Comparison of ENCODE assay signal across 11 mouse cellular contexts in the genomic region with DNA sequence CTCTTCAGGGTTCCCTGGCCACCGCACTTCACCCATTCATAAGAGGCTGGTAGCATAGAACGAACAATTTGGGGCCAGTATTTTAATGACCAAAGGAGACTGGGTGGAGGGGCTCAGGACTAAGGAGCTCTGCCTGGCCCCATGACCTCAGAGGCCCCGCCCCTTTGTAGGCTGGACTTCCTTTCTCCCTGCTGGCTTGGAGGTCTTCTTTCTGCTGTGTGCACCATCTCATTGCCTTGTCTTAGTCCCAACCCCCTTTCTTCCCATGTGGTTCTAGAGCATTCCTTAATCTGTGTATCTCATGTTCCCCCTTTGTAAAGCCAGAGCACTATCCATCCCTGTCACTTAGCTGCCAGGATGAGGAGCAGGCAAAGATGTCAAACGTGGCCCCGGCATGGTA. TPM values are rescaled to one million over a fixed set of nuclear protein-coding genes. Genes with fewer than 3 reads are reported as not detected.
DNase-seq lines count a peak whose midpoint lies in the region; ATAC-seq and TF ChIP-seq lines count a peak whose summit lies in the region.
"Had no signal": no experiment of that assay in that cellular context is flagged by ENCODE, and none has a peak within 500 bp of the region (broad histone marks: within the 10 kb centered on the region; RNA-seq: fewer than 3 reads in every experiment).

No protein-coding gene starts in this region.

- no peaks in the 10 kb centered on the region for H3K9me3 ChIP-seq in forebrain, embryonic 10.5 days
- no peaks in the 10 kb centered on the region for H3K9me3 ChIP-seq in forebrain, embryonic 13.5 days (replicated peaks)
- no peaks in the 10 kb centered on the region for H3K9me3 ChIP-seq in liver, embryonic 12.5 days (replicated peaks)
- no peaks in the 10 kb centered on the region for H3K9me3 ChIP-seq in ES-E14 (ENCODE audit: control insufficient read depth, insufficient read depth, low read depth, low read length)
- H3K9me3 ChIP-seq in limb, embryonic 15.5 days = no peaks in the 10 kb centered on the region

- no peaks in the 10 kb centered on the region for H3K27me3 ChIP-seq in forebrain, embryonic 10.5 days (ENCODE audit: poor library complexity, severe bottlenecking)
- no peaks in the 10 kb centered on the region for H3K27me3 ChIP-seq in forebrain, embryonic 13.5 days
- H3K27me3 ChIP-seq in liver, embryonic 12.5 days (replicated peaks) = no peaks in the 10 kb centered on the region
- no peaks in the 10 kb centered on the region for H3K27me3 ChIP-seq in limb, embryonic 15.5 days

- peak overlapping the region; percentile 2 for H3K27ac ChIP-seq in forebrain, embryonic 10.5 days
- no peak overlapping the region for H3K27ac ChIP-seq in forebrain, embryonic 13.5 days
- H3K27ac ChIP-seq in liver, embryonic 12.5 days = peak overlapping the region; percentile 59; the same call in 1 of the 2 replicates
- H3K27ac ChIP-seq in ES-E14 (ENCODE audit: insufficient read depth, low read depth, low read length, poor library complexity, severe bottlenecking) = peak overlapping the region; percentile 60; the same call in 1 of the 2 replicates
- H3K27ac ChIP-seq in limb, embryonic 15.5 days = peak overlapping the region; percentile 43

- no peak overlapping the region for H3K4me3 ChIP-seq in forebrain, embryonic 10.5 days
- H3K4me3 ChIP-seq in forebrain, embryonic 13.5 days = no peak overlapping the region
- H3K4me3 ChIP-seq in liver, embryonic 12.5 days = no peak overlapping the region
- H3K4me3 ChIP-seq in ES-E14 (ENCODE audit: insufficient read depth in 1 of 2, low read depth in 1 of 2, low read length in 2 of 2, poor library complexity in 1 of 2, severe bottlenecking in 1 of 2) = peak overlapping the region; percentile 40 to 57
- H3K4me3 ChIP-seq in limb, embryonic 15.5 days = no peak overlapping the region

- no peak for DNase-seq in forebrain, embryonic 10.5 days (ENCODE audit: extremely low spot score, low spot score)
- DNase-seq in liver = no peak
- DNase-seq in ES-E14 (ENCODE audit: low read depth, low spot score) = no peak
- no peak for DNase-seq in adrenal gland, adult (ENCODE audit: inconsistent age in 2 of 2, low spot score in 1 of 2)
- DNase-seq in right cerebral cortex, adult 18-20 months = no peak
- DNase-seq: cerebellum, adult 2 months; midbrain, embryonic 14.5 days had no signal

- H3K4me1 ChIP-seq in forebrain, embryonic 10.5 days = peaks cover 50% of the 10 kb centered on the region
- no peaks in the 10 kb centered on the region for H3K4me1 ChIP-seq in forebrain, embryonic 13.5 days
- peaks cover 91% of the 10 kb centered on the region for H3K4me1 ChIP-seq in liver, embryonic 12.5 days
- H3K4me1 ChIP-seq in ES-E14 (ENCODE audit: control insufficient read depth in 2 of 2, insufficient read depth in 2 of 2, low read length in 2 of 2, poor library complexity in 1 of 2) = peaks cover 11 to 20% of the 10 kb centered on the region in 2 experiments
- H3K4me1 ChIP-seq in limb, embryonic 15.5 days = peaks cover 68% of the 10 kb centered on the region

- WGBS in forebrain, embryonic 10.5 days = 84% methylated on average over 5 of the region's 5 CpGs
- WGBS in forebrain, embryonic 13.5 days = 73% methylated on average over 5 of the region's 5 CpGs
- 59% methylated on average over 5 of the region's 5 CpGs for WGBS in liver, embryonic 12.5 days (ENCODE audit: insufficient replicate concordance)
- 85% methylated on average over 5 of the region's 5 CpGs for WGBS in limb, embryonic 15.5 days

- H3K9ac ChIP-seq in forebrain, embryonic 13.5 days = no peak overlapping the region
- H3K9ac ChIP-seq in liver, embryonic 12.5 days = no peak overlapping the region
- peak overlapping the region; percentile 45; the same call in 1 of the 2 replicates for H3K9ac ChIP-seq in ES-E14 (ENCODE audit: insufficient read depth, low read depth, low read length, poor library complexity, severe bottlenecking)
- no peak overlapping the region for H3K9ac ChIP-seq in limb, embryonic 15.5 days

- H3K36me3 ChIP-seq in forebrain, embryonic 10.5 days (replicated peaks) = no peaks in the 10 kb centered on the region
- H3K36me3 ChIP-seq in forebrain, embryonic 13.5 days (ENCODE audit: poor library complexity, severe bottlenecking) = no peaks in the 10 kb centered on the region
- peaks cover 23% of the 10 kb centered on the region for H3K36me3 ChIP-seq in liver, embryonic 12.5 days
- H3K36me3 ChIP-seq in ES-E14 (ENCODE audit: control insufficient read depth, insufficient read depth, low read length, poor library complexity, severe bottlenecking) = peaks cover 2% of the 10 kb centered on the region; the same call in 1 of the 2 replicates
- H3K36me3 ChIP-seq in limb, embryonic 15.5 days = no peaks in the 10 kb centered on the region

- in situ Hi-C loops in ES-E14 (cut with MboI; ENCODE audit: low sequenced_read_pairs in 2 of 2, unreplicated experiment in 2 of 2) = no loop called here

- H3K4me2 ChIP-seq in forebrain, embryonic 13.5 days = no peak overlapping the region
- peak overlapping the region; percentile 8; the same call in 1 of the 2 replicates for H3K4me2 ChIP-seq in liver, embryonic 12.5 days
- H3K4me2 ChIP-seq in limb, embryonic 15.5 days = no peak overlapping the region

- no peak for ATAC-seq in forebrain, embryonic 13.5 days
- ATAC-seq in liver, embryonic 12.5 days = no peak
- ATAC-seq in limb, embryonic 15.5 days (ENCODE audit: insufficient number of reproducible peaks, low FRiP score, low TSS enrichment, low read depth) = no peak

TF ChIP-seq in ES-E14, 5 proteins besides CTCF, POLR2A, EP300 and RAD21:
- TF ChIP-seq HCFC1 (IDR thresholded peaks at IDR 0.05; ENCODE audit: borderline replicate concordance, insufficient read depth, low read length) = no peak
- no peak for TF ChIP-seq CHD2 (IDR thresholded peaks at IDR 0.05; ENCODE audit: low read depth, low read length)
- TF ChIP-seq ZNF384 (IDR thresholded peaks at IDR 0.05; ENCODE audit: low read depth, low read length) = no peak
- no peak for TF ChIP-seq MAFK (IDR thresholded peaks at IDR 0.05; ENCODE audit: insufficient read depth, low read depth, low read length)
- TF ChIP-seq ZC3H11A (IDR thresholded peaks at IDR 0.05; ENCODE audit: borderline replicate concordance, low read depth, low read length) = no peak

RNA-seq across cellular contexts. Expression of a gene that starts 16.7 kb away (rescaled TPM):
- polyA plus RNA-seq in forebrain, embryonic 10.5 days (2016; fragmentation: Nextera tagmentation; extraction: Ambion mirVana) = 6.4 TPM in 2 replicates
- polyA plus RNA-seq in forebrain, embryonic 13.5 days (2015; fragmentation: Nextera tagmentation; extraction: Ambion mirVana) = 4.1 and 4.7 TPM in 2 replicates
- polyA plus RNA-seq in liver, embryonic 12.5 days (2016; fragmentation: Nextera tagmentation; extraction: Ambion mirVana) = 12.7 and 13.0 TPM in 2 replicates
- total RNA-seq in ES-E14 (2012; rRNA removed) = 36.5 and 49.0 TPM in 2 replicates
- 34.2 and 37.5 TPM in 2 replicates for polyA plus RNA-seq in limb, embryonic 15.5 days (2015; fragmentation: Nextera tagmentation; extraction: Ambion mirVana)

RNA-seq across cellular contexts. Expression of a gene that starts 49.3 kb away (rescaled TPM):
- not detected in 2 replicates for polyA plus RNA-seq in forebrain, embryonic 10.5 days (2016; fragmentation: Nextera tagmentation; extraction: Ambion mirVana)
- polyA plus RNA-seq in forebrain, embryonic 13.5 days (2015; fragmentation: Nextera tagmentation; extraction: Ambion mirVana) = not detected in 2 replicates
- not detected in 2 replicates for polyA plus RNA-seq in liver, embryonic 12.5 days (2016; fragmentation: Nextera tagmentation; extraction: Ambion mirVana)
- total RNA-seq in ES-E14 (2012; rRNA removed) = not detected in 2 replicates
- polyA plus RNA-seq in limb, embryonic 15.5 days (2015; fragmentation: Nextera tagmentation; extraction: Ambion mirVana) = not detected in 2 replicates
- total RNA-seq: hematopoietic stem cell, adult 5-6 weeks had no signal
- polyA plus RNA-seq: cerebellum, adult 2 months; midbrain, embryonic 14.5 days had no signal

Comparison
In these comparisons a context has a peak if more than half of its experiments do, and no peak if none do; other contexts are left out.
1. H3K4me3 ChIP-seq: peak in ES-E14 (2 of 2); none in forebrain, embryonic 10.5 days (single experiment), forebrain, embryonic 13.5 days (single experiment), liver, embryonic 12.5 days (single experiment) and limb, embryonic 15.5 days (single experiment).